Mouse (Mus musculus): ENCODE measurements around the gene Tert. TPM values are rescaled to one million over a fixed set of nuclear protein-coding genes. Genes with fewer than 3 reads are reported as not detected.
A peak's percentile ranks its signal among the peaks of the same experiment; 100 is the strongest.

The Tert gene
- total RNA-seq (2021), result not detected

GRCm38 (mm10) chr13:73626745-73627549 is at the start of gene Tert:
Gene Tert (plus strand): TSS chr13:73626911.
- DNase-seq, result peak; percentile 9 to 18
- intact Hi-C loops (cut with DNase I), result loop anchor here (2.0 to 5.0 kb wide), 2 partner anchors 114 to 200 kb away; no protein-coding TSS in a partner anchor

DNA sequence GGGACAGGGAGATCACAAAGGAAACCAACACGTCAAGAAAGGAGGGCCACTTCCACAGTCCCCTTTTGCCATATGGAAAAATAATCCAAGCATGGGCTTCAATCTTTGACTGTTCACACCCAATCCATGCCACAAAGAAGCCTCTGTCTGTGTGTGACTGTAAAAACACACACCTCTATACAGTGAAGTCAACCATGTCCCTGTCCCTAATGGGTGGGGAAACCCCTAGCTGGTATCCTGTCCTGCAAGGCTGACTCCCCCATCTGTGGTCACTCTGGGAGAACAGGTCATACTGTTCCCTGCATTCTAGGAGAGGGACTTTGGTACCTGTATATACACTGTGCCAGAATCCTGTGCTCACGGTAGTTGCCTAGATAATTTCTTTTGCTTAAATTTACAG is 49.4 kb upstream of the Tert start:
- no peak for DNase-seq
- intact Hi-C loops (cut with DNase I), result no loop called here

DNA sequence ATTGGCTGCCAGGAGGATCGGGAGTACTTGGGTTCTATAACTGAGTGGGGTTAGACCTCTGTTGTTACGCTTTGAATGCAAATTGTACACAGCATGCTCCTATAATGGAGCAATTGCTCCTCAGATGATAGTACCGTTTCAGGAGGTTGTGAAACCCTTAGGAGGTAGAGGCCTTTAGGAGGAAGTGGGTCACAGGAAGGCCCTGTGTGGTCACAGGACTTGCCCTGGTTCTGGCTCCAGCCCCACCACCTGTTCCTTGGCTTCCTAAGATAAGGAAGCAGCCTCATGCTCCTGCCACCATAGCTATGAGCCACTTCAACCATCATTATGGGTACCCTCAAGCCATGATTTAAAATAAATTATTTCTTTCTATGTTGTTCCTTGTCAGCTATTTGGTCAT is 35.2 kb upstream of the Tert start:
- intact Hi-C loops (cut with DNase I), result no loop called here
- DNase-seq, result no peak

DNA sequence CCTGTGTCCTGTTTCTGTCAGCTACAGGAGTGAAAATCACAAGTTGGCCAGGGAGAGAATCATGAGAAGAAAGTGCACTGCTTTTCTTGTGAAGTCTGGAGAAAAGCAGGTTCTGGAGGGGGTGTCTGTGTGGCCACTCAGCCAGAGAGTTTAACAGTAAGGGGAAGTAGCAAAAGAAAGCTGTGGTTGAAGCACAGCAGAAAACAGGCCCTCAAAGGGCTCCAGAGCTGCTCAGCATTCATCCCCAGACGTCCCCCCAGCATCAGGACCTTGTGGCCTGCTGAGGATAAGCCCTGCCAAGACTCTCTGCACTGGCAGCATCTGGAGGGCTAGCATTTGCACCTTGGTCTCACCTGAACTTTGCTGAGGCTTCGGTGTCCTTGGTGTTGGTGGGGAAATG is 34.2 kb upstream of the Tert start:
- intact Hi-C loops (cut with DNase I), result no loop called here
- no peak for DNase-seq

DNA sequence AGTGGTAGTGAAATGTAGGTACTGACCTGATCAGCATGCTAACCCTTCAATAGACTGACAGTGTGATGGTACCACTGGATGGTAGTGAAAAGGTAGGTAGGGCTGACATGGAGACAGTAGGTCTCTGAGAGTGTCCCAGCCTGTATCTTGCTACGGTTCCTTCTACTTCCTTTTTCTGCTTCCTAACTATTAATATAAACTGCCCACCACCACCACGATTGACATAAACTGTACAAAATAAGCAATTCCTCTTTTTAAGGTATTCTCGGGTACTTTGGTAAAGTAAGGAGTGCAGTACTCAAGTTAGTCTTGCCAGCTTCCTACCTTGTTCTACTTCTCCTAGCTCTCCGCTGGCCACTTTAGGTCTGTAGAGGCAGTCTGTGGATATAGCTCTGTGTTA is 30.4 kb upstream of the Tert start:
- no peak for DNase-seq
- intact Hi-C loops (cut with DNase I), result no loop called here

DNA sequence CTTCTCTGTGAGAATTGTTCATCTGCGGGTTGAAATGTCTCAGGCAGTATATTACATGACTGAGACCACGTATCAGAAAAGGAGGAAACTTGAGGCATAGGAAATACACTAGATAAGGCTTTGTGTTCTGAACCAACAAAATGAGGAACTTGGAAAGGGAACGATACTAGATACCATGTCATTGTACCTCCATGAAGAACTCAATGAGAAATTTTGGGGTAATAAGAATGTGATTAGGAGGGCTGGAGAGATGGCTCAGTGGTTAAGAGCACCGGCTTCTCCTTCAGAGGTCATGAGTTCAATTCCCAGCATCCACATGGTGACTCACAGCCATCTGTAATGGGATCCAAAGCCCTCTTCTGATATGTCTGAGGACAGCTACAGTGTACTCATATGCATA is 26.5 kb upstream of the Tert start:
- DNase-seq, result no peak
- intact Hi-C loops (cut with DNase I), result loop anchor here (5.0 kb wide), 1 partner anchor 173 kb away; no protein-coding TSS in a partner anchor

- intact Hi-C loops (cut with DNase I), result loop anchor here (5.0 kb wide), 1 partner anchor 176 kb away; no protein-coding TSS in a partner anchor
- DNase-seq, result no peak
Observed at GRCm38 (mm10) chr13:73603046-73603445, 23.7 kb upstream of the Tert start.

- peak; percentile 96 to 98 for DNase-seq
- intact Hi-C loops (cut with DNase I), result loop anchor here (2.0 to 5.0 kb wide), 2 partner anchors 176 to 275 kb away; partner anchors contain the start of genes Mrpl36 and Ndufs6
Observed at GRCm38 (mm10) chr13:73603522-73604155, 23.1 kb upstream of the Tert start, which contains the start of gene Clptm1l. Gene Clptm1l (plus strand): TSS chr13:73604006.

- intact Hi-C loops (cut with DNase I), result loop anchor here (2.0 to 5.0 kb wide), 2 partner anchors 177 to 276 kb away; partner anchors contain the start of genes Mrpl36 and Ndufs6
- no peak for DNase-seq
Observed at GRCm38 (mm10) chr13:73604156-73604957, 22.4 kb upstream of the Tert start.

DNA sequence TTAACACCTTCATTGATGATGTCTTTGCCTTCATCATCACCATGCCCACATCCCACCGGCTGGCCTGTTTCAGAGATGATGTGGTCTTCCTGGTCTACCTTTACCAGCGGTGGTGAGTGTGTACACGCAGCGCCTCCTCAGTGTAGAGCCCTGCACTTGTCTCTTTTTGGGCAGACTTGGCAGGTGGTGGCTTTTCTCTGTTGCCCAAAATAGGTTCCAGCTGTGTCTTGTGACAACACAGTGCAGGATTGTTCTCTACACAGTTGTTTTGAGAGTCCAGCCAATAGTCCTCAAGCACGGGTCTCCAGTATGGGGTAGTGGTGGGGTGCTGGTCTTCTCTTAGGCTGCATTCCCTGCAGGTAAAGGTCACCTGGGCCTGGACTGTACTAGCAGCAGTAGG is 8.3 kb upstream of the Tert start:
- peak in 1 of 2 experiments; percentile 19 for DNase-seq
- intact Hi-C loops (cut with DNase I), result no loop called here

GRCm38 (mm10) chr13:73620637-73621036 is 6.1 kb upstream of the Tert start:
- intact Hi-C loops (cut with DNase I), result no loop called here
- no peak for DNase-seq

DNA sequence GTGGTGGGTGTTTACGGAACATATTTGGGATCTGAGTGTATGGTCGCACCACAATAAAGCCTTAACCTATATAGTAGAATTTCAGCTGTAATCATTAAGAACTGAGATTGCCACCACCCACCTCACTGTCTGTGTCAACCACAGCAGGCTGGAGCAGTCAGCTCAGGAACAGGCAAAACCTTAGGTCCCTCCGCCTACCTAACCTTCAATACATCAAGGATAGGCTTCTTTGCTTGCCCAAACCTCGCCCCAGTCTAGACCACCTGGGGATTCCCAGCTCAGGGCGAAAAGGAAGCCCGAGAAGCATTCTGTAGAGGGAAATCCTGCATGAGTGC is 334 bp upstream of the Tert start:
- intact Hi-C loops (cut with DNase I), result loop anchor here (2.0 to 5.0 kb wide), 2 partner anchors 114 to 199 kb away; no protein-coding TSS in a partner anchor
- no peak for DNase-seq

- intact Hi-C loops (cut with DNase I), result loop anchor here (5.0 kb wide), 1 partner anchor 201 kb away; no protein-coding TSS in a partner anchor
- DNase-seq, result no peak
Observed at GRCm38 (mm10) chr13:73628586-73629113, 1.9 kb downstream of the Tert start.

DNA sequence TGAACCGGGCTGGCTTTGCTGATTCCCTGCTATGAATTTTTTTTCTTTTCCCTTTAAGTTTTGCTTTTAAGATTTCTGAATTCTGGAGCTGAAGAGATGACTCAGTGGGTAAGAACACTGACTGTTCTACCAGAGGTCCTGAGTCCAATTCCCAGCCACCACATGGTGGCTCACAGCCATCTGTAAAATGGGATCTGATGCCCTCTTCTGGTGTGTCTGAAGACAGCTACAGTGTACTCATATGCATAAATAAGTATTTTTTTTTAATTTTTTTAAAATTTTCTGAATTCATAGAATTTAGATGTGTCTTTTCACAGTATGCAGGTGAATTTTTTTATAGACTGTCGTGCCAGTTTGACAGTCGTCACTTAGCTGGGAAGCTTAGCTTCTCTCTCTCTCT is 5.1 kb downstream of the Tert start:
- intact Hi-C loops (cut with DNase I), result no loop called here
- DNase-seq, result no peak

- no peak for DNase-seq
- intact Hi-C loops (cut with DNase I), result no loop called here
Observed at GRCm38 (mm10) chr13:73637826-73638225, 11.1 kb downstream of the Tert start.

GRCm38 (mm10) chr13:73641296-73641695 is 14.6 kb downstream of the Tert start:
- intact Hi-C loops (cut with DNase I), result no loop called here
- no peak for DNase-seq

- intact Hi-C loops (cut with DNase I), result loop anchor here (2.0 to 5.0 kb wide), 3 partner anchors 46 to 261 kb away; no protein-coding TSS in a partner anchor
- peak; percentile 10 to 37 for DNase-seq
Observed at GRCm38 (mm10) chr13:73646397-73647087, 19.8 kb downstream of the Tert start.

GRCm38 (mm10) chr13:73653266-73653665 is 26.6 kb downstream of the Tert start:
- no peak for DNase-seq
- intact Hi-C loops (cut with DNase I), result no loop called here

DNA sequence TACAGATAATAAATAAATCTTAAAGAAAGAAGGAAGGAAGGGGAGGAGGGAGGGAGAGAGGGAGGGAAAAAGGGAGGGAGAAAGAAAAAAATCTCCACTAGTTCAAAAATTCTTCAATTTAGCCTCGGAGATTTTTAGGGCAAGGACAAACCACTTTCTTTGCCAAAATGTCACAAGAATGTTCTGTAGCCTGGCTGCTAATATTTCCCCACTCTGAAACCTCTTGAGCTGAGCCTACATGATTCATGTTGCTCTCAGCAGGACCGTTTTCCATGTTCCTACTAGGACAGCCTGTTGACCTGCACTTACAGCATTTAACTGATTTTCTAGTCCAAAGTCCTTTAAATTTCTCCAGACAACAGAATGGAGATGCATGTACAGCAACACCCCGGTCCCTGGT is 28.3 kb downstream of the Tert start:
- intact Hi-C loops (cut with DNase I), result no loop called here
- no peak for DNase-seq

- DNase-seq, result no peak
- intact Hi-C loops (cut with DNase I), result no loop called here
Observed at GRCm38 (mm10) chr13:73658953-73659352, 32.2 kb downstream of the Tert start.

Data from heart, postnatal 36 days (tissue).